Mouse (Mus musculus) ES-E14 (cell line): ENCODE measurements around the gene Col25a1. TPM values are rescaled to one million over a fixed set of nuclear protein-coding genes. Genes with fewer than 3 reads are reported as not detected.

Source experiments
- DNase-seq: peaks from one replicate; pipeline ENCODE4 v3.0.0-alpha.2; 2013; ENCODE audit warnings: low read depth, low spot score
- H3K27ac ChIP-seq: 2 replicates; pipeline ENCODE4 v1.5.1; 2012; ENCODE audit warnings: low read depth, mild to moderate bottlenecking, low read length, moderate library complexity, mixed read lengths; ENCODE audit not compliant: poor library complexity, insufficient read depth, severe bottlenecking
- H3K36me3 ChIP-seq: 2 replicates; pipeline ENCODE4 v1.6.1; 2012; ENCODE audit warnings: mild to moderate bottlenecking, low read length, moderate library complexity, mixed read lengths; ENCODE audit not compliant: control insufficient read depth, poor library complexity, insufficient read depth, severe bottlenecking
- H3K4me1 ChIP-seq, 2 experiments: fragments of 150-350 bp in 1 of 2; sonication (generic) in 1 of 2; 2 replicates each; pipeline ENCODE4 v1.6.1; 2012; ENCODE audit warnings: low read length in 2 of 2, mild to moderate bottlenecking in 1 of 2, mixed read lengths in 1 of 2; ENCODE audit not compliant: control insufficient read depth in 2 of 2, insufficient read depth in 2 of 2, poor library complexity in 1 of 2
- H3K4me3 ChIP-seq, 2 experiments: fragments of 150-350 bp in 1 of 2; sonication (generic) in 1 of 2; 2 replicates each; pipeline ENCODE4 v1.5.1; 2012; ENCODE audit warnings: low read length in 2 of 2, low read depth in 1 of 2, mild to moderate bottlenecking in 1 of 2, mixed read lengths in 1 of 2; ENCODE audit not compliant: insufficient read depth in 1 of 2, poor library complexity in 1 of 2, severe bottlenecking in 1 of 2
- H3K9ac ChIP-seq: 2 replicates; pipeline ENCODE4 v1.6.1; 2012; ENCODE audit warnings: low read depth, mild to moderate bottlenecking, low read length, mixed read lengths; ENCODE audit not compliant: poor library complexity, insufficient read depth, severe bottlenecking
- H3K9me3 ChIP-seq: fragments of 150-350 bp; sonication (generic); 2 replicates; pipeline ENCODE4 v1.6.1; 2012; ENCODE audit warnings: low read depth, mild to moderate bottlenecking, low read length; ENCODE audit not compliant: control insufficient read depth, insufficient read depth
- CHD2 ChIP-seq: IDR thresholded peaks from 2 replicates; pipeline ENCODE4 v1.6.1; 2014; ENCODE audit warnings: mild to moderate bottlenecking, low read depth, low read length, inconsistent platforms
- HCFC1 ChIP-seq: IDR thresholded peaks from 2 replicates; pipeline ENCODE4 v1.6.1; 2012; ENCODE audit warnings: low read length, inconsistent platforms, borderline replicate concordance; ENCODE audit not compliant: insufficient read depth
- MAFK ChIP-seq: IDR thresholded peaks from 2 replicates; pipeline ENCODE4 v1.6.1; 2014; ENCODE audit warnings: mild to moderate bottlenecking, low read depth, low read length, inconsistent platforms; ENCODE audit not compliant: insufficient read depth
- ZC3H11A ChIP-seq: IDR thresholded peaks from 2 replicates; pipeline ENCODE4 v1.6.1; 2012; ENCODE audit warnings: low read depth, mild to moderate bottlenecking, inconsistent platforms, low read length, borderline replicate concordance
- ZNF384 ChIP-seq: IDR thresholded peaks from 2 replicates; pipeline ENCODE4 v1.6.1; 2012; ENCODE audit warnings: low read depth, low read length, inconsistent platforms
- in situ Hi-C, 2 experiments: fragments of 600-800 bp; cut with MboI; formaldehyde crosslinking; loops; one replicate each; pipeline ENCODE4 v1.15.1; 2025; ENCODE audit warnings: low sequenced_read_pairs in 2 of 2, inconsistent platforms in 1 of 2; ENCODE audit not compliant: unreplicated experiment in 2 of 2
- total RNA-seq: library from RNA; depleted of rRNA; stranded (reverse); fragments of 300-350 nt; gene quantifications from 2 replicates; pipeline ENCODE4 v1.2.3, GENCODE M21; 2012

The Col25a1 gene
- total RNA-seq, 1 experiment: 0.45 TPM

DNA sequence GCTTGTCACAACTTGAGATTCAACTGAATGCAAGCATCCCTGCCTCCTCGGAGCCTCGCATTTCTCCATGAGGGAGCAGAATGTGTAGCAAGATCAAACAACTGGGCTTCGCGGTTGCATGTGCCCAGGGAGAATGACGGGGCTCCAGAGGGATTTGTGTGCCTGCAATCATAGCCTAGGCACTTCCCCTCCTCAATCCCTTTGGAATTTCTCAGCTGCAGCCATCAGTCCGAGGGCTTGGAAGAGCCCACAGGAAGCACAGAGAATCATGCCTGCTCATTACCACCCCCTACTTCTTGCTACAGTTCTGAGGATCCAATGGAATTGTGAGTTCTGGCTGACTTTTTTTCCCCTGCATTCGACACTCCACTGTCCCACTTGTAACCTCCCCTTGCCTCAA, 241.8 kb downstream of the Col25a1 start:
- no peak overlapping the region for H3K9ac ChIP-seq
- H3K4me3 ChIP-seq: no peak overlapping the region
- H3K36me3 ChIP-seq: no peaks in the 10 kb centered on the region
- no peak for TF ChIP-seq MAFK
- TF ChIP-seq HCFC1: no peak
- no peak for TF ChIP-seq CHD2
- no peak for TF ChIP-seq ZNF384
- TF ChIP-seq ZC3H11A: no peak
- no peaks in the 10 kb centered on the region for H3K4me1 ChIP-seq
- in situ Hi-C loops: no loop called here
- H3K9me3 ChIP-seq: no peaks in the 10 kb centered on the region
- no peak for DNase-seq
- no peak overlapping the region for H3K27ac ChIP-seq

DNA sequence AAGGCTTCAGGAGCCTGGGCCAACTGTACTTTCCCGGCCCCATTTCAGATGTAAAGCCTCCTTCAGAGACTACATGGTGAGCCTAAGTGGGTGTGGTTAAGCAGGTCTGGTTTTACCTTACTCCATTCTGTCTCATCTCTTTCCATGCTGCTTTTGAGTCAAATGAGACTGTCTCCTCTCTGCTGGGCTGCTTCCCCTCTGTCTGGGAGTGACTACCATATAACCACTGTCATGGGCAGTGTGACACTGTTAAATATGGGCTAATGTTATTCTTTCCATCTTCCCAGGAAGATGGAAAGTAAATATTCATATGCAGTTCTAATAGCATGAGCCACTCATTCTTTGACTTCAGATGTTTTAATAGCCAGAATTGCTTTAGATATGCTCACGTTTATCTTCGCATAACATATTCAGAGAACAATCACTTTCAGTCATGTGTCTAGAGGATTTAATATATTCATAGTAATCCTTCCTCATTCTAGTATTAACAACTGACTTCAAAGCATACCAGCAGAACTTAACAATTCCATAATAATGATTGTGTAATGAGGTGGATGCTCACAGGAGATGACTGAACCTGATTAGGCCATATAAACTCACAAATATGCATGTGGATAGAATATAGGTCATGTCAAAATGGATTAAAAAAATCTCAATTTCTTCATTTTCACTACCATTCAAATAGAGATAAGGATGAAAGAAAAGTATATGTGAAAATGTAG, 243.5 kb downstream of the Col25a1 start:
- Histone ChIP-seq H3K36me3 (no peaks in the 10 kb centered on the region), H3K4me1 (no peaks in the 10 kb centered on the region), H3K9ac (no peak overlapping the region), H3K9me3 (no peaks in the 10 kb centered on the region), H3K27ac (no peak overlapping the region), H3K4me3 (no peak overlapping the region)
- in situ Hi-C loops: no loop called here
- TF ChIP-seq CHD2 (no peak), HCFC1 (no peak), ZC3H11A (no peak), ZNF384 (no peak), MAFK (no peak)
- no peak for DNase-seq

GRCm38 (mm10) chr3:130377786-130378185, 246.5 kb downstream of the Col25a1 start:
- in situ Hi-C loops: no loop called here
- TF ChIP-seq CHD2 (no peak), ZNF384 (no peak), MAFK (no peak)
- H3K9ac ChIP-seq: no peak overlapping the region
- no peaks in the 10 kb centered on the region for H3K36me3 ChIP-seq
- no peak overlapping the region for H3K27ac ChIP-seq
- DNase-seq: no peak
- H3K4me1 ChIP-seq: no peaks in the 10 kb centered on the region
- no peaks in the 10 kb centered on the region for H3K9me3 ChIP-seq
- H3K4me3 ChIP-seq: no peak overlapping the region

DNA sequence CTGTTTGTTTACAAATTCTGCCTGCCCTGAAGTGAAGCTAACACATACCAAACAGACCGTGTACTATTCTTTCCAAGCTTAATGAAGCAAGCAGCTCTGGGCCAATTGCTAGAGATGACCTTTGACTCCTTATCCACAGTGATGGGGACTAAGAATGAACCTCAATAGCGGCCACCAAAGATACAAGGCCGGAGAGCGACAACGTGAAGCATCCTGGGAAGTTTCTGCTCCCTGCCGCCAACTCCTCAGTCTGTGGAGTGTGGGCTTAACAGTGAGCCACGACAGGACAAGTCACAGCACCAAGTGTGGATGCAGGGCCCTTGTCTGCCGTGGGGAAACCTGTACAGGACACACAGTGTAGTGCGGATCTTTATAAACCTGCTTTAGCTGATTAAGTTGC, 247.3 kb downstream of the Col25a1 start:
- TF ChIP-seq MAFK (no peak), ZNF384 (no peak), ZC3H11A (no peak), HCFC1 (no peak), CHD2 (no peak)
- no peaks in the 10 kb centered on the region for H3K4me1 ChIP-seq
- no peaks in the 10 kb centered on the region for H3K9me3 ChIP-seq
- H3K27ac ChIP-seq: no peak overlapping the region
- in situ Hi-C loops: no loop called here
- no peak overlapping the region for H3K9ac ChIP-seq
- no peak overlapping the region for H3K4me3 ChIP-seq
- H3K36me3 ChIP-seq: no peaks in the 10 kb centered on the region
- DNase-seq: no peak

GRCm38 (mm10) chr3:130380299-130380845, 249.1 kb downstream of the Col25a1 start:
- Histone ChIP-seq H3K9me3 (no peaks in the 10 kb centered on the region), H3K4me3 (no peak overlapping the region), H3K9ac (no peak overlapping the region), H3K4me1 (no peaks in the 10 kb centered on the region), H3K36me3 (no peaks in the 10 kb centered on the region), H3K27ac (no peak overlapping the region)
- in situ Hi-C loops: no loop called here
- TF ChIP-seq HCFC1 (no peak), ZNF384 (no peak), MAFK (no peak)
- DNase-seq: no peak
